Mouse (Mus musculus): ENCODE data around the gene Mkrn2os.

GRCm38 (mm10) chr6:115613793-115614192, 21.4 kb upstream of the Mkrn2os start:
- no peak for TF ChIP-seq CTCF (IDR thresholded peaks at IDR 0.05; ENCODE audit: insufficient read depth, low read depth, low read length)
- no peak for TF ChIP-seq POLR2A (IDR thresholded peaks at IDR 0.05; ENCODE audit: insufficient read depth, low read depth, low read length)
